Mouse (Mus musculus): Measurements from ENCODE around the gene Abhd17a. TPM values are rescaled to one million over a fixed set of nuclear protein-coding genes. Genes with fewer than 3 reads are reported as not detected.
"Not testable (repeated sequence)": the region's sequence is repeated elsewhere in the genome, so short reads cannot be mapped to it uniquely, and the experiment has no call there.

Abhd17a gene
- polyA plus RNA-seq, 1 experiment from 2014 or later = 50.8 TPM

DNA sequence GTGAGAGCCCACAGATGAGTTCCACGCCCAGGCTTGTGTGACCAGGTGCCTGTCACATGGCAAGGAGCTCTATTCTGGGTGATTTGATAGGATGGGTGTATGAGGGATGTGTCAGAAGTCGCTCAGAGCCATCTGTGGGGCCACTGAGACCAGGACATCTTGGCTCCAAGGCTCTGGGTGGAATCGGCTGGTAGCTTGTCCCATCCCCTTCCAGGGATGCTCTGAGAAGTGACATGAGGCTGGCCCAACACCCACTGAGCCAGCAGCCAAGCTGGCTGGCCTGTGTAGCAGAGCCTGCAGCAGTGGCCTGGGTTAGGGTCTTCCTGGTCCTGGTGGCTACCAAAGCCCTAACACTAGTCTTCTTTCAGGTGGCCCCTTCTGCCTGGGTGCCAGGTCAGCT lies 18.3 kb upstream of the Abhd17a start:
- Histone ChIP-seq H3K4me3 (replicated peaks) (no peak overlapping the region), H3K4me2 (no peak overlapping the region), H3K9ac (no peak overlapping the region), H3K27ac (replicated peaks) (no peak overlapping the region), H3K4me1 (replicated peaks) (peaks cover 68% of the 10 kb centered on the region), H3K27me3 (no peaks in the 10 kb centered on the region), H3K9me3 (replicated peaks) (no peaks in the 10 kb centered on the region), H3K36me3 (replicated peaks) (peaks cover 72% of the 10 kb centered on the region)
- no peak for ATAC-seq (ENCODE audit: insufficient read depth)
- WGBS (ENCODE audit: insufficient replicate concordance) = 70% methylated on average over 3 of the region's 3 CpGs

DNA sequence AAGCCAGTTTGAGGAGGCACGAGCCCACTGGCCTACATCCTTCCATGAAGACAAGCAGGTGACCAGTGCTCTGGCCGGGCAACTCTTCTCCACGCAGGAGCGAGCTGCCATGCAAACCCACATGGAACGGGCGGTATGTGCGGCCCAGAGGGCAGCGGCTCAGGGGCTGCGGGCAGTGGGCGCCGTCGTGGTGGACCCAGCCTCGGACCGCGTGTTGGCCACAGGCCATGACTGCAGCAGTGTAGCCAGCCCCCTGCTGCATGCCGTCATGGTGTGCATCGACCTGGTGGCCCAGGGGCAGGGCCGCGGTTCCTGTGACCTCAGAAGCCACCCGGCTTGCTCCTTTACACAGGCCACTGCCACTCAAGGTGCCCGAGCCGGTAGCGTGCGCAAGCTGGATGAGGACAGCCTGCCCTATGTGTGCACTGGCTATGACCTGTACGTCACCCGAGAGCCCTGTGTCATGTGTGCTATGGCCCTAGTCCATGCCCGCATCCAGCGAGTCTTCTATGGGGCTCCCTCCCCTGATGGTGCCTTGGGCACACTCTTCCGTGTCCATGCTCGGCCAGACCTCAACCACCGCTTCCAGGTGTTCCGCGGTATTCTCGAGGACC lies 16.7 kb upstream of the Abhd17a start:
- peaks cover 57% of the 10 kb centered on the region for H3K36me3 ChIP-seq (replicated peaks)
- no peak overlapping the region for H3K9ac ChIP-seq
- H3K27ac ChIP-seq (replicated peaks) = no peak overlapping the region
- no peak overlapping the region for H3K4me2 ChIP-seq
- H3K4me1 ChIP-seq (replicated peaks) = peaks cover 79% of the 10 kb centered on the region
- WGBS (ENCODE audit: insufficient replicate concordance) = 91% methylated on average over 34 of the region's 34 CpGs
- ATAC-seq (ENCODE audit: insufficient read depth) = no peak
- H3K27me3 ChIP-seq = no peaks in the 10 kb centered on the region
- no peak overlapping the region for H3K4me3 ChIP-seq (replicated peaks)
- no peaks in the 10 kb centered on the region for H3K9me3 ChIP-seq (replicated peaks)

DNA sequence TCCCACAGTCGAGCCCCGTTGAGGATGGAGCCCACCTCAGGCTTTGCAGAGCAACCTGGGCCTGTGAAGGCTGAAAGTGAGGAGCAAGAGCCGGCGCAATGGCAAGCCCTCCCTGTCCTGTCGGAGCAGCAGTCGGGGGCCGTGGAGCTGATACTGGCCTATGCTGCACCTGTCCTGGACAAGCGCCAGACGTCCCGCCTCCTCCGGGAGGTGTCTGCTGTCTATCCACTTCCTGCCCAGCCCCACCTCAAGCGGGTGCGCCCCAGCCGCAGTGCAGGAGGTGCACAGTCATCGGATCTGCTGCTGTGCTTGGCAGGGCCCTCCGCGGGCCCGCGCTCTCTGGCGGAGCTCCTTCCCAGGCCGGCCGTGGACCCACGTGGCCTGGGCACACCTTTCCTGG lies 16.2 kb upstream of the Abhd17a start:
- H3K4me3 ChIP-seq (replicated peaks) = no peak overlapping the region
- no peak for ATAC-seq (ENCODE audit: insufficient read depth)
- no peaks in the 10 kb centered on the region for H3K9me3 ChIP-seq (replicated peaks)
- peaks cover 82% of the 10 kb centered on the region for H3K4me1 ChIP-seq (replicated peaks)
- no peak overlapping the region for H3K4me2 ChIP-seq
- no peaks in the 10 kb centered on the region for H3K27me3 ChIP-seq
- peaks cover 55% of the 10 kb centered on the region for H3K36me3 ChIP-seq (replicated peaks)
- WGBS (ENCODE audit: insufficient replicate concordance) = 81% methylated on average over 23 of the region's 23 CpGs
- no peak overlapping the region for H3K27ac ChIP-seq (replicated peaks)
- no peak overlapping the region for H3K9ac ChIP-seq

DNA sequence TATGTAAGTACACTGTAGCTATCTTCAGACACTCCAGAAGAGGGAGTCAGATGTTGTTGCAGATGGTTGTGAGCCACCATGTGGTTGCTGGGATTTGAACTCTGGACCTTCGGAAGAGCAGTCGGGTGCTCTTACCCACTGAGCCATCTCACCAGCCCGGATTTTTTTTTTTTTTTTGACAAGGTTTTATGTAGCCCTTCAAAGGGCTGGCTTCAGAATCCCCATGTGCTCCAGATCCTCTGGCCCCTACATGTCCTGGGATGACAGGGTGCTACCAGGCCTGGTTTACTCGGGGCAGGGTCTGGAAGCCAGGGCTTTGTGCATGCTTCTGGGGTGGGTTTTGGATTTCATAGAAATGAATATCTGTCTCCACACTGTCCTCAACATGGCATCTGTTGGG lies 15.6 kb upstream of the Abhd17a start, which contains the start of gene Gm49322:
Gene Gm49322 (plus strand): TSS at position 301 of the 400 bp plus-strand sequence.
- Histone ChIP-seq H3K9ac (peak within 1 kb of the TSS; percentile 18), H3K4me3 (replicated peaks) (peak within 1 kb of the TSS; percentile 73; the same call in 1 of the 2 replicates), H3K27ac (replicated peaks) (peak within 1 kb of the TSS; percentile 94), H3K36me3 (replicated peaks) (peaks cover 49% of the 10 kb centered on the region), H3K4me1 (replicated peaks) (peaks cover 82% of the 10 kb centered on the region), H3K4me2 (peak within 1 kb of the TSS; percentile 85)
- H3K27me3 ChIP-seq; ATAC-seq (ENCODE audit: insufficient read depth); H3K9me3 ChIP-seq (replicated peaks): not testable (repeated sequence)
- WGBS (ENCODE audit: insufficient replicate concordance) = 65% methylated on average over 4 of the region's 4 CpGs

DNA sequence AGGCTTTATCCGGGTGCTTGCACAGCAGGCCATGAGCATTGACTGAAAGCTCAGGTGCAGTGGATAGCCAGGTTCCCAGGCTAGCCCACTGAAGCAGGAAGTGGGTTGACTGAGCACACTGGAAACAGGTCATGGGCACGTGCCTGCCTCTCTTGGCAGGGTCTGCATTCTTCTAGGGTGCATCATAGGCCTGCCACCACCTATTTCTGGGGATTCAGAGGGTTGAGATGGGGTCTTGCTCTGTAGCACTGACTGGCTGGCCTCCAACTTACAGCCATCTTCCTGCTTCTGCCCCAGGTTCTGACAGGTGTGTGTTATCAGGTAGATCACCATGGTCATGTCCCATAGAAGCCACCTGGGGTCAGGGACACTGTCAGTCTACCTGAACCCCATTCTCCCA lies 14.8 kb upstream of the Abhd17a start:
- Histone ChIP-seq H3K4me3 (replicated peaks) (peak overlapping the region; percentile 73; the same call in 1 of the 2 replicates), H3K4me2 (peak overlapping the region; percentile 85), H3K9me3 (replicated peaks) (no peaks in the 10 kb centered on the region), H3K9ac (peak overlapping the region; percentile 18), H3K27me3 (no peaks in the 10 kb centered on the region), H3K27ac (replicated peaks) (peak overlapping the region; percentile 94), H3K4me1 (replicated peaks) (peaks cover 76% of the 10 kb centered on the region), H3K36me3 (replicated peaks) (peaks cover 43% of the 10 kb centered on the region)
- no peak for ATAC-seq (ENCODE audit: insufficient read depth)
- WGBS (ENCODE audit: insufficient replicate concordance) = 73% methylated on average over 2 of the region's 2 CpGs

DNA sequence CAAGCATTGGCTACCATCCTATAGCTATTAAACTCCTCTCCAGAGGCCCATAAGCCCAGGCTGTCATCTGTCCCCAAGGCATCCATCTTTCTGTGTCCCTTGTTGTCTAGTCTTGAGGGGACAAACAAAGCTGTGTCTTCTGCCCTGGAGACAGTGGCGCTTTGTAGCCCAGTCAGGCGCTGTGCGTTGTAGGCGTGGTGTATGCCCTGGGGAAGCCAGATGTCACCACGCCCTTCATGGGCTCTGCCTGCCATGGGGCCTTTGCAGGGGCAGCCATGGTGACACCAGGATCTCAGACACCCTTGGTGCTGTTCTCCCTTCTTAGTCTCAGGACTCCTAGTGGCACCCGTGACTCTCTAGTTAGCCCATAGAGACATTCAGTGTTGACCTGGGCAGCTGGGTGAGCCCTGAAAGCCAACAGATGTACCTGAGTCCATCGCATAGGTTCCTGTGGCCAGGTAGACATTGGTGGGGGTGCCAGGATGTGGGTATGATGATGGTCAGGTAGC lies 13.9 kb upstream of the Abhd17a start:
- 26% methylated on average over 7 of the region's 7 CpGs for WGBS (ENCODE audit: insufficient replicate concordance)
- H3K4me1 ChIP-seq (replicated peaks) = peaks cover 79% of the 10 kb centered on the region
- peak; percentile 73 for ATAC-seq (ENCODE audit: insufficient read depth)
- no peaks in the 10 kb centered on the region for H3K27me3 ChIP-seq
- peak overlapping the region; percentile 94 for H3K27ac ChIP-seq (replicated peaks)
- H3K9ac ChIP-seq = peak overlapping the region; percentile 68
- H3K4me2 ChIP-seq = peak overlapping the region; percentile 85
- H3K36me3 ChIP-seq (replicated peaks) = peaks cover 34% of the 10 kb centered on the region
- no peaks in the 10 kb centered on the region for H3K9me3 ChIP-seq (replicated peaks)
- H3K4me3 ChIP-seq (replicated peaks) = peak overlapping the region; percentile 73

DNA sequence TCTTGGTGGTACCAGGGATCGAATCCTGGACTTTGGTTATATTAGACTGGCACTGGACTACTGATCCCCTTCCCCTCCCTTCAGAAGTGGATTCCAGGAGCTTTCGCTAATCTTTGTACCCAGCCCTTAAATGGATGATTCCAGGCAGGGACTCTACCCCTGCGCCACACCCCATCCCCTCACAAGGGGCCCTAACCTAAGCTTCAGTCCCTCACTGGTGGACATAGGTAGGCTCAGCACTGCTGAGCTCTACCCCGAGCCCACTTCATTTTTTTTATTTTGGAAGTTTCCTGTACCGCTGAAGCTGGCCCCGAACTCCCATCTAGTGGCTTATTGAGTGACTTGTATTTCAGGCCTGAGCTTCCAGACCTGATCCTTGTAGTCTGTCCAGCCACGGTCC lies 13.2 kb upstream of the Abhd17a start:
- WGBS (ENCODE audit: insufficient replicate concordance) = 15% methylated on average over 7 of the region's 7 CpGs

DNA sequence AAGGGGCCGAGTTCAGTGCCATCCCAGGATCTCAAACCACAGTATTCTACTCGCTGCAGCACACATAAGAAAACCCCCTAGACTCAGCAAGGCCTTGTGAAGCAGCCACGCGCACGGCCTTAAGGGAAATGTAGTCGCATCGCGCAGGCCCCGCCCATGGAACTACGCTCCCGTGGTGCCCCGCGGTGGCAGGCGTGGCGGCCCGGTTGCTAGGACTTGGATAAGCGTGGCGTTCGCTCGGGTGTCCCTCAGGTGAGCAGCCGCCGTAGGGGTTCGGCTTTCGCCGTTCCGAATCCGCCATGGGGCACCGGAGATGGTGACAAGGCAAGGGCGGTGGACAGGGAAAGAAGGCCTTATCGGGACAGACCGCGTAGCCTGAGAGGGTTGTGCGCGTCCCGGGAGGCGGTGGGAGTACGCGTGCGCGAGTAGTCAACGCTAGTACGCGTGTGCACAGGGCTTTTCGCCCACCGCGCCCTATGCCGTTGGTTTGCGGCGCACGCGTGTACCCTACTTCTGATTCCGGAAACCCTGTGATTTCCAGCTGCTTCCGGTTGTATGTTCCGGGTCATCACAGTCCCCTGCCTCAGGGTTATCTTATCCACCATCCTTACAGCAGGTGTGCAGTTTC lies 12.7 kb upstream of the Abhd17a start, which contains the start of the genes Scamp4 and Adat3:
Gene Scamp4 (plus strand): TSS at position 175 of the 628 bp plus-strand sequence.
Gene Adat3 (plus strand): TSS at position 183 of the 628 bp plus-strand sequence.
- Histone ChIP-seq H3K9me3 (replicated peaks) (no peaks in the 10 kb centered on the region), H3K36me3 (replicated peaks) (peaks cover 21% of the 10 kb centered on the region), H3K27me3 (no peaks in the 10 kb centered on the region), H3K9ac (peak within 1 kb of the TSS; percentile 68), H3K4me1 (replicated peaks) (peaks cover 82% of the 10 kb centered on the region), H3K4me2 (peak within 1 kb of the TSS; percentile 85), H3K27ac (replicated peaks) (peak within 1 kb of the TSS; percentile 94), H3K4me3 (replicated peaks) (peak within 1 kb of the TSS; percentile 73)
- under 1% methylated on average over 54 of the region's 54 CpGs for WGBS (ENCODE audit: insufficient replicate concordance)
- peak; percentile 87 for ATAC-seq (ENCODE audit: insufficient read depth)

More for the DNA sequence above, 13.2 kb upstream of the Abhd17a start:
- peak; percentile 10; the same call in 1 of the 2 replicates for ATAC-seq (ENCODE audit: insufficient read depth)
- no peaks in the 10 kb centered on the region for H3K9me3 ChIP-seq (replicated peaks)
- H3K4me3 ChIP-seq (replicated peaks) = peak overlapping the region; percentile 73
- peaks cover 82% of the 10 kb centered on the region for H3K4me1 ChIP-seq (replicated peaks)
- peak overlapping the region; percentile 94 for H3K27ac ChIP-seq (replicated peaks)
- H3K27me3 ChIP-seq = no peaks in the 10 kb centered on the region
- peaks cover 27% of the 10 kb centered on the region for H3K36me3 ChIP-seq (replicated peaks)
- peak overlapping the region; percentile 68 for H3K9ac ChIP-seq
- peak overlapping the region; percentile 85 for H3K4me2 ChIP-seq

DNA sequence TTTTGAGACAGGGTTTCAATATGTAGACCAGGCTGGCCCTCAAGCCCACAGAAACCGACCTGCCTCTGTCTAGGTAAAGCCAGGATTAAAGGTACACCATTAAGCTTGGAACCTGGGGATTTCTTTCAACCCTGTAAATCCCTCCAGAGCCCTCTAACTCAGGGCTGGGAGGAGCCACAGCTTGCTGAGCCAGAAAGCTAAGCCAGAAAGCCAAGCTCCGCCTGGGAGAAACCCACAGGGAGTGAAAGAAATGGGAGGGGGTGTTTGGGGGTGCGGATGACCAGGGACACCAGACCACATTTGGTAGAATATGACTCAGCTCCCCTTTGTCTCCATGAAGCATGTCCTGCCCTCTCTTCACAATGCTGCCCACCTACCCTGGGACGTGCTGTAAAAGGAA lies 6.2 kb upstream of the Abhd17a start:
- H3K27me3 ChIP-seq = no peaks in the 10 kb centered on the region
- no peaks in the 10 kb centered on the region for H3K9me3 ChIP-seq (replicated peaks)
- no peak overlapping the region for H3K9ac ChIP-seq
- H3K4me3 ChIP-seq (replicated peaks) = no peak overlapping the region
- ATAC-seq (ENCODE audit: insufficient read depth) = no peak
- no peak overlapping the region for H3K4me2 ChIP-seq
- WGBS (ENCODE audit: insufficient replicate concordance) = 52% methylated on average over 4 of the region's 4 CpGs
- no peaks in the 10 kb centered on the region for H3K36me3 ChIP-seq (replicated peaks)
- H3K4me1 ChIP-seq (replicated peaks) = peaks cover 43% of the 10 kb centered on the region
- H3K27ac ChIP-seq (replicated peaks) = no peak overlapping the region

DNA sequence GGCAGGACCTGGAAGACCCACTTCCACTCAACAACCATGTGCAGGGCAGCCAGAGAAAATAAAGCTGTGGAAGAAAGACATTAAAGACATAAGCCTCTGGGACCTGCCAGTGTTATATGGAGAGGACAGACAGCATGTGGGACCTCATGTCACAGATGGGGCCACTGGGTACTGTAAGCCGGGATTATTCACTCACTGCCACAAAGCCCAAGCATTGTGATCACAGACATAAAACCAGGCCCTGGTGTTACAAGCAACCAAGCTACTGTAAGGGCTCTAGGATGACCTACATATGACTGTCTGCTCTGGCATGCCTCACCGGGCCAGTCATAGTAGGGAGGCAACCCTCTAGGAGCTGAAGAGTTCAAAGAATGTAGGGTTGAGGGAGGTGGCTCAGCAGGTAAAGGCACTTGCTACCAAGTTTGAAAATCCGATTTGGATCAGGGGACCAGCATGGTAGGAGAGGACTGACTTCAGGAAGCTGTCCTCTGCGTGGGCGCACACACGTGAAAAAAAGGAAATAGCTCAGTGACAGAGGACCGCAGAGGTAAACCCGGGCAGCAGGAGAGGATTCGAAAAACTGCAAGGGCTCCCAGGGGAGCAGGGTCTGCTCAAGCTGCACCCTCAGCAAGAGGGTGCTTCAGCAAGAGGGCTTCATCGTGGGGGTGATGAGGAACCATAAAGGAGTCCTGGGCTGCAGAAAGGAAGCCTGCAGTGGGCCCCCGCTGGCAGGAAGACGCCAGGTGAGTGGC lies 838 bp downstream of the Abhd17a start:
- peak overlapping the region; percentile 93 for H3K4me2 ChIP-seq
- peak overlapping the region; percentile 78 for H3K27ac ChIP-seq (replicated peaks)
- no peaks in the 10 kb centered on the region for H3K27me3 ChIP-seq
- H3K4me3 ChIP-seq (replicated peaks) = peak overlapping the region; percentile 92
- H3K9ac ChIP-seq = peak overlapping the region; percentile 95
- ATAC-seq (ENCODE audit: insufficient read depth) = no peak
- no peaks in the 10 kb centered on the region for H3K9me3 ChIP-seq (replicated peaks)
- H3K4me1 ChIP-seq (replicated peaks) = peaks cover 65% of the 10 kb centered on the region
- H3K36me3 ChIP-seq (replicated peaks) = peaks cover 22% of the 10 kb centered on the region; the same call in 1 of the 2 replicates
- 7% methylated on average over 12 of the region's 12 CpGs for WGBS (ENCODE audit: insufficient replicate concordance)

DNA sequence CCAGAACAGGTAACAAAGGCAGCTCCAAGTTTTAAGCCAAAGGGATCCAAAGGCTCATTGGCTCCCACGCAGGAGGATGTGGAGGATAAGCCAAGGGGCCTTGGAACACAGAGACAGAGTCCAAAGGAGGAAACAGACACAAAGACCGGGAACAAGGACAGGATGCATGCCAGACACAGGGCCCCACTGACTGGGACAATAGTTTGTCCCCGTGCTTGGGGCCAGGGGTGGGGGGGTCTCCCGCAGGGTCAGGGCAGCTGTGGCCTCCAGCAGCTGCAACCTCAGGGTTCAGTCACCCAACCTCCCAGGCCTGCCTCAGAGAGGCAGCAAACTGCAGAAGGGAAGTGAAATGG lies 2.9 kb downstream of the Abhd17a start:
- 0 out of 2 replicates have a peak overlapping the region, but pooled peaks have one; percentile 16 for H3K27ac ChIP-seq (replicated peaks)
- WGBS (ENCODE audit: insufficient replicate concordance) = 58% methylated on average over 4 of the region's 4 CpGs
- H3K9me3 ChIP-seq (replicated peaks) = no peaks in the 10 kb centered on the region
- no peak overlapping the region for H3K4me2 ChIP-seq
- no peak overlapping the region for H3K4me3 ChIP-seq (replicated peaks)
- H3K9ac ChIP-seq = no peak overlapping the region; the same call in 1 of the 2 replicates
- no peak for ATAC-seq (ENCODE audit: insufficient read depth)
- H3K27me3 ChIP-seq = no peaks in the 10 kb centered on the region
- peaks cover 77% of the 10 kb centered on the region for H3K4me1 ChIP-seq (replicated peaks)
- peaks cover 39% of the 10 kb centered on the region for H3K36me3 ChIP-seq (replicated peaks)
